Mouse (Mus musculus): ENCODE measurements around the gene Bmp8a.
"Not testable (repeated sequence)": the region's sequence is repeated elsewhere in the genome, so short reads cannot be mapped to it uniquely, and the experiment has no call there.

Gene Bmp8a

GRCm38 (mm10) chr4:123342642-123343470 is at the start of gene Bmp8a:
Bmp8a (minus strand) TSS chr4:123343252.
- in situ Hi-C loops (cut with MboI, MseI), result loop anchor here (5.0 kb wide), 1 partner anchor 334 kb away; no protein-coding TSS in a partner anchor

DNA sequence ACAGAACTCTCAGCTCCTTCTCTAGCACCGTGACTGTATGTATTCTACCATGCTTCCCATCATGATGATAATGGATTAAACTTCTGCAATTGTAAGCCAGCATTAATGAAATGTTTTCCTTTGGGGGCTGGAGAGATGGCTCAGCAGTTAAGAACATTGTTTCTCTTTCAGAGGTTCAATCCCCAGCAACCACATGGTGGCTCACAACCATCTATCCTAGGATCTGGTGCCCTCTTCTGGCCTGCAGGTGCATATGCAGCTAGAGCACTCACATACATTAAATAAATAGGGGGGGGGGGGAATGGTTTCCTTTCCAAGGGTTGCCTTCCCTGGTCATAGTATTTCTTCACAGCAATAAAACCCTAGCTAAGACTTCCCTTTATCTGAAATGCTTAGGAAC is 49.1 kb upstream of the Bmp8a start:
- in situ Hi-C loops (cut with MboI, MseI), result no loop called here

DNA sequence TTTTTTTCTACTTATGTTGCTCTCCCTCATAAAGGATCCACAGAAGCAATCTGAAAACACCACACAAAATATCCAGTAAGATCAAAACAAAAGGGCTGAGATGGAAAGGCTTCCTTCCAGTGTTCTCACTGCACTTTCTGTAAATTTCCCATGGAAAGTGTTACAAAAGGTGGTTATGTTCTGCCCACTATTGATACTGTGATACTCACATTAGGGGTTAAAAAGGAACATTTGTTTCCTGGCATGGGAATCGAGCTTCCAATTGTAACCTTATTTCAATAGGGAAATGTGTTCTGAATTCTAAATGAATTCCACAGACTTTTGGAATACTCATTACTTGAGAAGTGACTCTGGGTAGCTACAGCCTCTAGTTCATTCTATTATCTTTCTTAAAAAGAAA is 42.0 kb upstream of the Bmp8a start:
- in situ Hi-C loops (cut with MboI, MseI), result loop anchor here (10.0 kb wide), 1 partner anchor 110 kb away; no protein-coding TSS in a partner anchor

- in situ Hi-C loops (cut with MboI, MseI), result loop anchor here (5.0 to 10.0 kb wide), 2 partner anchors 69 to 112 kb away; no protein-coding TSS in a partner anchor
Measured at GRCm38 (mm10) chr4:123383173-123383572, 40.1 kb upstream of the Bmp8a start.

GRCm38 (mm10) chr4:123382051-123382450 is 39.0 kb upstream of the Bmp8a start:
- in situ Hi-C loops (cut with MboI, MseI), result loop anchor here (5.0 to 10.0 kb wide), 2 partner anchors 70 to 113 kb away; no protein-coding TSS in a partner anchor

GRCm38 (mm10) chr4:123381598-123381997 is 38.5 kb upstream of the Bmp8a start:
- in situ Hi-C loops (cut with MboI, MseI), result loop anchor here (5.0 to 10.0 kb wide), 2 partner anchors 71 to 113 kb away; no protein-coding TSS in a partner anchor

- in situ Hi-C loops (cut with MboI, MseI), result no loop called here
Measured at GRCm38 (mm10) chr4:123376031-123376430, 33.0 kb upstream of the Bmp8a start.

- in situ Hi-C loops (cut with MboI, MseI), result loop anchor here (5.0 kb wide), 1 partner anchor 77 kb away; no protein-coding TSS in a partner anchor
Measured at GRCm38 (mm10) chr4:123374316-123375008, 31.4 kb upstream of the Bmp8a start.

DNA sequence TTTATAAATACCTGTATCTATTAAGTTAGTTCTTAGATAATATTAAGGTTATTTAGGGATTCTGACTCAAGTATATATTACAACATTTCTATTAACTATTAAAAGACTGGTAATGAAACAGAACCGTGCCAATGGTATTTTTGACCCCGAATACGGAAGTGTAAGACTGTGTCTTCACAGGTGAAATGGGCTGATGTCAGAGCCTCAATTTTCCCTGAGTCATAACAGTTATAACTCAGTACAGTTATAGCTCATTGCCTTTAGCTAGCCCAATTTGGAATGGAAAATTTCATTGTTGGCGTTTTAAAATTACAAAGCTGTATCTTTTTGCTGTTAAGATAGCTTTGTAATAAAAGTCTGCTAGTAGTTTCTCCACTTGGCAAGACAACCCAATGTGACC is 20.5 kb upstream of the Bmp8a start:
- in situ Hi-C loops (cut with MboI, MseI), result no loop called here

- in situ Hi-C loops (cut with MboI, MseI), result no loop called here
Measured at GRCm38 (mm10) chr4:123360771-123361170, 17.7 kb upstream of the Bmp8a start.

- in situ Hi-C loops (cut with MboI, MseI), result no loop called here
Measured at GRCm38 (mm10) chr4:123358613-123359012, 15.6 kb upstream of the Bmp8a start.

GRCm38 (mm10) chr4:123355941-123356340 is 12.9 kb upstream of the Bmp8a start:
- in situ Hi-C loops (cut with MboI, MseI), result no loop called here

DNA sequence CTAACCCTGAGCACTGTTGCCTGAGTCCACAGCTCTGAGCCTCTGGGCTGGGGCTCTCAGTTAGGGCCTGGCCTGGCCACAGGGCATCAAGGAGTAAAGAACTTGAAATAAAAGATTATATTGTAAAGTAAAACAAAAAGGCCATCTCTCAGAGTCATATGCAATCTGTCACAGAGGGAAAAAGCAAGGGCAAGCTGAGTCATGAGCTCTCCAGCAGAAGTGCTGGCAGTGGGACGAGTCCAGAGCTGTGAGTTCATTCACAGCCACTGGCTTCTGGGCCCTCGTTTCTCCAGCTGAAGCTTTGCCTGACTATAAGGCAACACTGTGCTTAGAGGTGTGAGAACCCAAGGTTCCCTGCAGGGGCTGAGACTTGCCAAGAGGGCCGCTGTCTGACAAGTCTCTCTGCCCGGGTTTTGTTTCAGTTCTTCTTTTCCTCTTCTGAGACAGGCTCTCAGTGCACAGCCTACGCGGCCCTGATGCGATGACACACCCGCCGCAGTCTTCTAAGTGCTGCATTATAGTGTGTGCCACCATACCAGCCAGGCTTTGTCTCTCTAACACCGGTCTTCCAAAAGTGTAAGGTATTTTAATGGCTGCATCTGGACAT is 10.3 kb upstream of the Bmp8a start:
- in situ Hi-C loops (cut with MboI, MseI), result no loop called here

GRCm38 (mm10) chr4:123343471-123343789 is 378 bp upstream of the Bmp8a start:
- in situ Hi-C loops (cut with MboI, MseI), result loop anchor here (5.0 kb wide), 1 partner anchor 334 kb away; no protein-coding TSS in a partner anchor

DNA sequence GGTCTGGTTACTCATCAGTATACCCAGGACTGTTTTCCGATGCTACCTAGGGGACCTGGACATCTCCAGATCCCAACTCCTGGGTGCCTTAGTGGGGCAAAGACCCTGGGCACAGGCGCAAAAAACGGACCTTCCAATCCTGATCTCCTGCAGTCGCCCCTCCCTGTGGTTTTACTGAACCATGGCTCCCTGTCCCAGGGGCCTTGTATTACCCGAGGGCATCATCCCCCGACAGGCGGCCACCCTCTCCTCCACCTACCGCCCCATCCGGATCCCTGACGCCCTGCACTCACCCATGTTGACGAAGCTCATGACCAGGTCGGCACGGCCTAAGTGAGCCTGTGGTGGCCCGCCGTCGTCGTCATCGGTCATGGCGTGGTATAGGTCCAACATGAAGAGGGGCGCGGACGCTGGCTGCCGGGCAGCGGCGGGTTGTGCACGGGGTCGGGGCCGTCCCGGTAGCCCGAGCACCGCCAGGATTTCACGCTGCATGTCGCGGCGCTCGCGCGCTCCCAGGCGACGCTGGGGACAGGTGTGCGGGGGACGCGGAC is 886 bp downstream of the Bmp8a start:
- in situ Hi-C loops (cut with MboI, MseI), result loop anchor here (5.0 kb wide), 1 partner anchor 335 kb away; no protein-coding TSS in a partner anchor

DNA sequence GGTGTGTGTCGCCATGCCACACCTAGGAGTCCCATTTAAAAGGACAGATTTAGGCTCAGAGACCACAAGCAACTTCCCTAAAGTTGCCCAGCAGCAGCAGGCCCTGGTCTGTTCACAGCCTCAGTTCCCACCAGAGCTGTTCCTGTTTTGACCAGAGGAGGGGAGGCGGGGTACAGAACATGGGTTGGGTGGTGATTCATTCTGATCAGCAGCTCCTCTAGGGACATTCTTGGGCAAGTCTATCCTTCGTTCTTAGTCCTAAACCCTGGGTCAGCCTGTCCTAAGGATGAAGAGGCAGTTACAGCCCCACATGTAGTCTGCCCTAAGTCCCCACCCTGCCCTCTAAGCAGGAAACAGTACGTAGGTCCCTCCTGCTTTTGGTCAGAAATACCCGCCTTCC is 2.8 kb downstream of the Bmp8a start:
- in situ Hi-C loops (cut with MboI, MseI), result loop anchor here (5.0 kb wide), 1 partner anchor 337 kb away; no protein-coding TSS in a partner anchor

- in situ Hi-C loops (cut with MboI, MseI), result no loop called here
Measured at GRCm38 (mm10) chr4:123337693-123338092, 5.4 kb downstream of the Bmp8a start.

GRCm38 (mm10) chr4:123335796-123336585 is 7.1 kb downstream of the Bmp8a start:
- in situ Hi-C loops (cut with MboI, MseI), result no loop called here

DNA sequence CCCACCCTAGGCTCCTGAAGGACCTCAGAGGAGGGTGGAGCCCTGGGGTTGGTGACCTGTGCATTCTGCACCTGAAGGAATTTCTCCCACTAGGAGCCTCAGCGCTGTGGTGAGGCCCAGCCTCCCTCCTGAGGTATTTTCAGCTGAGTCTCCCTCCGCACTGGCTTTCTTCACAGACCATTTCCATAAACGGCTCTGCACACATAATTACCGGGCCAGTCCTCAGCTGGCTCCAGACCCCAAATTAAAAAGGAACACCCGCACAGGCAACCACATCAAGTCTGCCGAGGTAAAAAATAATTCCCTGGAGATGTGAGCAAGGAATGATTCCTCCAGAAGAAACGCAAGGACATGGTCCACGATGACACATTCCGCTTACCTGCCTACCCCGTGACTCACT is 7.8 kb downstream of the Bmp8a start:
- in situ Hi-C loops (cut with MboI, MseI), result not testable (repeated sequence)

DNA sequence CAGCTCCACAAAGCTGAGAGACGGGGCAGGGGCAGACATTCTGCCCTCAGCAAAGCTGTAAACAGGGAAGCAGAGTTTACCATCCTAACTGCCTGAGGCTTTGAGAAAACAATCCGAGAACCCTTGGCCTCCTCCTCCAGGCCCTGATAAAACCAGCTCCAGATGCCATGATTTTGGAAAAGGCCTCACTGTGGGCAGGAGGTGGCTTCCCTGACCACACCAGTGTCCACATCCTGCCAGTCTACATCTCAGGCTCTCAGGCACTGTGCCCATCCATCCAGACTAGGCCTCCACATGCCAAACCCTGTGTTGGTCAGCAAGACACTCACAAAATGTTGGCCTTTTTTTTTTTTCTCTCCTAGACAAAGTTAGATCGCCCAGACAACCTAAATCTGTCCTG is 8.9 kb downstream of the Bmp8a start:
- in situ Hi-C loops (cut with MboI, MseI), result no loop called here

DNA sequence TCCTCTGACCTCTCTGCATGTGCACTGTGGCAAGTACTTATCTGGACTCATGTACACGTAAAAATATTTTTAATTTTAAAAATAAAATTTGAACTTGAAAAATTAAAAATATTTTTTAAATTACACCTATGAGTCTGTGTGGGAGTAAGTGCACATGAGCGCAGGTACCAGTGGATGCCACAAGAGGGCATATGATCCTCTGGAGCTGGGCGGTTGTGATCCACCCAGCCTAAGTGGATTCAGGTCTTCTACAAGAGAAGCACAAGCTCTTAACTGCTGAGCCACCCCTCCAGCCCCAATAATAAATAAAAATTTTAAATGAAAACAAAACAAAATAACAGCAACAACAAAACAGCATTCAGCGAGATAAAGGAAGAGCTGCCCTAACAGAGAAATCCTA is 9.9 kb downstream of the Bmp8a start:
- in situ Hi-C loops (cut with MboI, MseI), result no loop called here
